Mouse (Mus musculus) heart, embryonic 14.5 days (tissue): ENCODE data around the gene Foxk1. TPM values are rescaled to one million over a fixed set of nuclear protein-coding genes. Genes with fewer than 3 reads are reported as not detected.

Experiments used
- ATAC-seq: fragments of 200-750 bp; cut with Nextera tagmentation; 2 replicates; pipeline ENCODE4 v1.8.0; 2017; ENCODE audit warnings: low read depth, moderate TSS enrichment; ENCODE audit not compliant: insufficient number of reproducible peaks, insufficient read depth, low FRiP score
- H3K27ac ChIP-seq, 2 experiments: fragments of 200-500 bp in 1 of 2; fragments of 300-500 bp in 1 of 2; sonication (generic) in 1 of 2; replicated peaks in 1 of 2; 2 replicates each; pipeline ENCODE4 v1.5.1; 2012 to 2014; ENCODE audit warnings: low read depth in 2 of 2, low read length in 2 of 2, control low read depth in 1 of 2, mild to moderate bottlenecking in 1 of 2, mixed read lengths in 1 of 2; ENCODE audit not compliant: control insufficient read depth in 1 of 2, insufficient read depth in 1 of 2
- H3K27me3 ChIP-seq: fragments of 300-500 bp; sonication (generic); 2 replicates; pipeline ENCODE4 v1.6.1; 2014; ENCODE audit warnings: mild to moderate bottlenecking, low read length, control low read depth; ENCODE audit not compliant: control insufficient read depth, insufficient read depth
- H3K36me3 ChIP-seq: fragments of 300-500 bp; sonication (generic); 2 replicates; pipeline ENCODE4 v1.6.1; 2014; ENCODE audit warnings: mild to moderate bottlenecking, control low read depth, low read length, mixed read lengths; ENCODE audit not compliant: control insufficient read depth, insufficient read depth
- H3K4me1 ChIP-seq, 2 experiments: fragments of 200-500 bp in 1 of 2; fragments of 300-500 bp in 1 of 2; sonication (generic) in 1 of 2; 2 replicates each; pipeline ENCODE4 v1.6.1; 2012 to 2014; ENCODE audit warnings: low read length in 2 of 2, control low read depth in 1 of 2, mixed read lengths in 1 of 2; ENCODE audit not compliant: control insufficient read depth in 2 of 2, insufficient read depth in 2 of 2
- H3K4me2 ChIP-seq: fragments of 300-500 bp; sonication (generic); 2 replicates; pipeline ENCODE4 v1.6.1; 2014; ENCODE audit warnings: mild to moderate bottlenecking, low read length
- H3K4me3 ChIP-seq, 2 experiments: fragments of 200-500 bp in 1 of 2; fragments of 300-500 bp in 1 of 2; sonication (generic) in 1 of 2; 2 replicates each; pipeline ENCODE4 v1.5.1; 2012 to 2014; ENCODE audit warnings: low read length in 2 of 2, mild to moderate bottlenecking in 2 of 2, control low read depth in 1 of 2, low read depth in 1 of 2, moderate library complexity in 1 of 2; ENCODE audit not compliant: control insufficient read depth in 1 of 2, insufficient read depth in 1 of 2
- H3K9ac ChIP-seq: fragments of 300-500 bp; sonication (generic); 2 replicates; pipeline ENCODE4 v1.6.1; 2014; ENCODE audit warnings: mild to moderate bottlenecking, low read length
- H3K9me3 ChIP-seq: fragments of 300-500 bp; sonication (generic); 2 replicates; pipeline ENCODE4 v1.6.1; 2016; ENCODE audit warnings: low read length, control low read depth; ENCODE audit not compliant: control insufficient read depth
- WGBS: fragments of 180-500 bp; shearing (Covaris S2); extraction: QIAGEN DNeasy Blood & Tissue Kit; methylation state at CpG from one replicate; pipeline ENCODE4 v1.1.7; 2014; 5-methylcytosine and 5-hydroxymethylcytosine counted together
- polyA plus RNA-seq: library from polyadenylated mRNA; unstranded; fragments of >200 nt; fragmentation: Nextera tagmentation; extraction: Ambion mirVana; gene quantifications from 2 replicates; pipeline ENCODE4 v1.2.1, GENCODE M21; 2014

Foxk1 gene
- polyA plus RNA-seq, 1 experiment from 2014 or later: 5.3 TPM

- H3K4me1 ChIP-seq: peaks cover 15 to 31% of the 10 kb centered on the region in 2 experiments; a peak in 3 of 4 replicates
- WGBS: 10% methylated on average over 9 of the region's 9 CpGs
- peaks cover 36% of the 10 kb centered on the region for H3K36me3 ChIP-seq
- H3K27ac ChIP-seq: no peak overlapping the region
- no peak overlapping the region for H3K4me3 ChIP-seq
- H3K9ac ChIP-seq: no peak overlapping the region
- no peak overlapping the region for H3K4me2 ChIP-seq
- H3K9me3 ChIP-seq: no peaks in the 10 kb centered on the region
- 0 out of 2 replicates have a peak, but pooled peaks have one; percentile 17 for ATAC-seq
- H3K27me3 ChIP-seq: no peaks in the 10 kb centered on the region
Observed at GRCm38 (mm10) chr5:142448076-142448475, 46.8 kb downstream of the Foxk1 start.

- Histone ChIP-seq H3K36me3 (peaks cover 40% of the 10 kb centered on the region), H3K4me1 (peaks cover 12 to 31% of the 10 kb centered on the region in 2 experiments; a peak in 3 of 4 replicates), H3K4me2 (no peak overlapping the region), H3K27me3 (no peaks in the 10 kb centered on the region), H3K9ac (no peak overlapping the region), H3K27ac (no peak overlapping the region), H3K4me3 (no peak overlapping the region), H3K9me3 (no peaks in the 10 kb centered on the region)
- no peak for ATAC-seq
- WGBS: 65% methylated on average over 12 of the region's 12 CpGs
Observed at GRCm38 (mm10) chr5:142448623-142449022, 47.3 kb downstream of the Foxk1 start.

- H3K27ac ChIP-seq: no peak overlapping the region
- no peak overlapping the region for H3K9ac ChIP-seq
- no peak overlapping the region for H3K4me3 ChIP-seq
- peaks cover 60% of the 10 kb centered on the region for H3K36me3 ChIP-seq
- no peak for ATAC-seq
- 90% methylated on average over 9 of the region's 9 CpGs for WGBS
- no peaks in the 10 kb centered on the region for H3K9me3 ChIP-seq
- no peak overlapping the region for H3K4me2 ChIP-seq
- peaks cover 2 to 15% of the 10 kb centered on the region in 2 experiments; a peak in 3 of 4 replicates for H3K4me1 ChIP-seq
- H3K27me3 ChIP-seq: no peaks in the 10 kb centered on the region
Observed at GRCm38 (mm10) chr5:142450846-142451245, 49.5 kb downstream of the Foxk1 start.

- H3K4me2 ChIP-seq: no peak overlapping the region
- ATAC-seq: no peak
- H3K9ac ChIP-seq: no peak overlapping the region
- 30% methylated on average over 1 of the region's 1 CpGs for WGBS
- H3K4me1 ChIP-seq: peaks cover 2 to 10% of the 10 kb centered on the region in 2 experiments; a peak in 3 of 4 replicates
- no peak overlapping the region for H3K27ac ChIP-seq
- H3K27me3 ChIP-seq: no peaks in the 10 kb centered on the region
- no peaks in the 10 kb centered on the region for H3K9me3 ChIP-seq
- no peak overlapping the region for H3K4me3 ChIP-seq
- peaks cover 69% of the 10 kb centered on the region for H3K36me3 ChIP-seq
Observed at GRCm38 (mm10) chr5:142451759-142452158, 50.5 kb downstream of the Foxk1 start.

- ATAC-seq: no peak
Observed at GRCm38 (mm10) chr5:142453742-142454141, 52.4 kb downstream of the Foxk1 start.

GRCm38 (mm10) chr5:142456318-142456717, 55.0 kb downstream of the Foxk1 start:
- Histone ChIP-seq H3K27me3 (no peaks in the 10 kb centered on the region), H3K36me3 (peaks cover 70% of the 10 kb centered on the region), H3K9me3 (no peaks in the 10 kb centered on the region), H3K27ac (no peak overlapping the region), H3K4me1 (peaks cover 0 to 8% of the 10 kb centered on the region in 2 experiments; a peak in 2 of 4 replicates), H3K4me2 (no peak overlapping the region), H3K4me3 (no peak overlapping the region), H3K9ac (no peak overlapping the region)
- WGBS: 66% methylated on average over 15 of the region's 15 CpGs
- ATAC-seq: no peak

More at GRCm38 (mm10) chr5:142453742-142454141, 52.4 kb downstream of the Foxk1 start:
- H3K4me2 ChIP-seq: no peak overlapping the region
- peaks cover 87% of the 10 kb centered on the region for H3K36me3 ChIP-seq
- no peak overlapping the region for H3K27ac ChIP-seq
- no peak overlapping the region for H3K9ac ChIP-seq
- H3K4me1 ChIP-seq: peaks cover 0 to 8% of the 10 kb centered on the region in 2 experiments; a peak in 2 of 4 replicates
- no peak overlapping the region for H3K4me3 ChIP-seq
- WGBS: 94% methylated on average over 13 of the region's 13 CpGs
- H3K27me3 ChIP-seq: no peaks in the 10 kb centered on the region
- H3K9me3 ChIP-seq: no peaks in the 10 kb centered on the region

- 44% methylated on average over 10 of the region's 10 CpGs for WGBS
Observed at GRCm38 (mm10) chr5:142457345-142457744, 56.0 kb downstream of the Foxk1 start.

More at GRCm38 (mm10) chr5:142457345-142457744, 56.0 kb downstream of the Foxk1 start:
- no peaks in the 10 kb centered on the region for H3K27me3 ChIP-seq
- H3K9ac ChIP-seq: no peak overlapping the region
- H3K36me3 ChIP-seq: peaks cover 67% of the 10 kb centered on the region
- H3K9me3 ChIP-seq: no peaks in the 10 kb centered on the region
- peaks cover 0 to 8% of the 10 kb centered on the region in 2 experiments; a peak in 2 of 4 replicates for H3K4me1 ChIP-seq
- H3K4me3 ChIP-seq: no peak overlapping the region
- H3K27ac ChIP-seq: no peak overlapping the region; a peak in 1 of 4 replicates
- ATAC-seq: no peak
- H3K4me2 ChIP-seq: no peak overlapping the region
